Mouse (Mus musculus) CD8-positive naive resting alpha-beta T cell, adult 2 months (primary cell): Measurements from ENCODE around the gene Ifna2.

Experiments
- DNase-seq, 2 experiments: peaks; one replicate each; pipeline ENCODE4 v3.0.0; 2022; ENCODE audit warnings: low read depth in 2 of 2, low spot score in 2 of 2

The Ifna2 gene

DNA sequence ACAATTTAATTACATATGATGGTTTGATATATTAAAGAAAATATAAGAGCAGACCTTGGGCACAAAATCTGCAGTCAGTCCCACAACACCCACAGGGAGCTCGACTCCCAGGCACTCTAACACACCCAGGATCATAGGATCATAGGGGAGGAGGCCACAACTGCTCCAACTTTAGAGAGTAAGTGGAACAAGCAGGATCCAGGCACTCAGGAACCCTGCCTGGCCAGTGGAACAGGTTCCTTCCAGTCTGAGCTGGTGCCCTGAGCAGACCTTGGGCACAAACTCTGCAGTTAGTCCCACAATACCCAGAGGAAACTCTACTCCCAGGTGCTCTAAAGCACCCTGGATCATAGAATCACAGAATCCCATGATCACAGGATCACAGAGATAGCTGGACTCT lies 28.3 kb downstream of the Ifna2 start:
- DNase-seq = no peak

DNA sequence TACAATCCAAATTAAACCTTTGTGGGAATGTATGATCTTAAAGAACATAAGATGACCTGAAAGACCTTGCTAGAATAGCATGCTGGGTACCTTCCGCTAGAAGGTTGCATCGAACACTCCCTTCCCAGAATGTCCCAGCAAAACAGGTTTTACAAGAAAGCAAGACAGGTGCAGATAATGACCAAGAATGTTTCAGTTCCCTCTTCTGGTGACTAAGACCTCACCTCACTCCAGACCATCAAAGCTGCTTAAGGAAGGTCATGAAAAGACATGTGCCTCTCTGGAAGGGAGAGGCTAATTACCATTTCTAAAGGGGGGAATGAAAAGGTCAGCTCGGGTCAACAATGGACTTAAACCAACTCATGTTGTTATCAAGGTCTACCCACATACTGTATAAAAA lies 30.1 kb downstream of the Ifna2 start:
- no peak for DNase-seq

DNA sequence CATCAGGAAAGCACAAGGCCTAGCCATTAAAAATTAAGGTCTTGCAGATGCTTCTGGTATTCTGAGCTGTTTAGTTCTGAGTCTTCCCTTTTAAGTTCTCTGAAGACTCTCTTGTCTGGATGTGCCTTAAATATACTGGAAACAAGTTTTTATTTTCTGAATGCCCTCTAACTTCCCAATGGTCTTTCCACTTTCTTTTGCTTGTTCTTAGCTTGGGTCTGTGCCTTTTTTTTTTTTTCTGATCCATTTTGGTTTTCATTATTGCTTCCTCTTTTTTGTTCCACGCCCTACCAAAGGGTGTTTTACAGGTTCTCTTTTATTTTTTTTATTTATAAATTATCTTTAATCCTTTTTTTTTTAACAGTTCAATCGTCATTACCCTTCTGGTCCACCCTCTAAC lies 39.4 kb downstream of the Ifna2 start, which contains the start of gene Ifna13:
Ifna13 (minus strand) TSS at position 101 of the 400 bp plus-strand sequence.
- no peak for DNase-seq

DNA sequence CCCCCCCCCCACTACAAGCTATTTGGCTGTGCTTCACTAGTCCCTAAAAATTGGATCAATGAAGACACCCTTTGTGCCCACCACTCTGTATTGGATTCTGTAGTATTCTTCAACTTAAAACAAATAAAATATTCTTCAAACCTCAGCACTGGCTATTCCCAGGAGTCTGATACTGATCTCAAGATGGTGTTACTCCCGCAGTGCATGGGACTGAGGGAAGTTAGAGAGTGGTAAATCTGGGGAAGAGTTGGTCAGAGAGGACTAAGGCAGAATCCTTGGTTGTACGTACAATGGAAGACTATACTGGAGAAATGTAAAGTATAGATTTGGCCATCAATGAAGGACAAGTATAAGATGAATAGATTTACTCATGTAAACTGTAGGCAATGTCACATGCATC lies 41.2 kb downstream of the Ifna2 start:
- no peak for DNase-seq

DNA sequence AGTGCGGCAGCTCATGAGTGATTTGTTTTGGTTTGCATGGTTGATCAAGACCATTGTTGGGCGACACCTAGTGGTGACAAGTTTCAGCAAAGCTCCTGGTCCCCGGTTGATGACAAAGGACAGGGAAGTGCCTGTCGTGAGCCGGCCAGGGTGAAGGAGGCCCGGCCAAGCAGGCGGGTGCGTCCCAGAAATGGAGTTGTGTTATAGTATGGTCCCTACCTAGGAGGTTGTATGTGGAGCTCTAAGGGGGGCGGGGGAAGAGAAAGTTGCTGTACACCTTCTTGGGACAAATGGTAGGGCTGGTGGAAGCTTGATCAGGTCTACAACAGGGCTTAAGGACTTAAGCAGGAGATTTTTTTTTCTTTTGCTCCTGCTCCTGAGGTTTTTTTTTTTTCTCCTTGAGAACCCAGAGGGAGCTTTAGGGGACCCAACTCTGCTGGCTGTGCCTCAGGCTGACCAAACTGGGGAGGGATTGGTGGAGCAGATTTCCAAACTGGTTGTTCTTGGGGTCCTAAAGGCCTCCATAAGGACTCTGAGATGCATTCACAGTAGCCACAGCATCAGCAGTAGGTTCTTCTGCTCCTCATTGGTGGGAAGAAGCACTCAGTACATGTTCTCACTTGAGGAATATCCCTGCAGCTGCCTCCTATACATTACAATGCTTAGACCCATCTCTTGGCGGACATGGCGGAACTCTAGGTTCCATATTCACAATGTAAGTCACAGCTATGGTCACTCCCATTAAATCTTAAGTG lies 42.5 kb downstream of the Ifna2 start:
- DNase-seq = peak; percentile 90 to 95

DNA sequence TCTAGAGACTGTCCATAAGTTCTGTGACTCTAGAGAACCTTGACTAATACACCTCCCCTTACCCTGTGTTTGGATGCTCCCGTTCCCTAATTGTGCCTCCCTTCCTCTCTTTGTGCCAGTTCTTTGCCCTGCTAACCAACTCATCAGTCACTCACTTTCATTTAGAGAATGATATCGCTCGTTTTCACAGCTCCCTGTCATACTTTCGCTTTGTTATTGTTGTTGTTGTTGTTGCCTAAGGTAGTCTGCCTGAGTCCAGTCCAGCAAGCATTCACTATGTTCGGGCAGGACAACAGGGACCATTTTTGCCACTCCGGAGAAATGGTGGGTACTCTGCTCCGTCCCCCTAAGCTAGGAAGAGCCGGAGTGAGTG lies 43.0 kb downstream of the Ifna2 start:
- DNase-seq = no peak

DNA sequence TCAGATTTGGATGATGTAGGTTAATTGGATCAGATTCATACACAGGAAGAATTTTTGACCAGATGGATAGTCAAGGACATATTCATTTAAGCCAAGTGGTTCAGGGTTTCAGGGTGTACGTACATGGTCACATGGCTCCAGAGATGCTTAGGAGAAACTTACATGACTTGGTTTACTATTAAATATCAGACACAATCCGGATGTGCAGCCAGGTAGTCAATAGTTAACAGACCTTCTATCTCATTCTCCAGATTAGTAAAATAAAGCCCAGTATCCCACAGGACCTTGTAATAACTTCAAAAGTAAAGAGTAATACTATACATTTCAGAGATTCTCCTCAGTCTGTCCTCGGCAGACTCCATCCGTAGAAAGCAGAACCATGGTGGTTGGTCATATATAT lies 49.4 kb downstream of the Ifna2 start, which contains the start of gene C87499:
C87499 (minus strand) TSS at position 101 of the 400 bp plus-strand sequence.
- no peak for DNase-seq
